Mouse (Mus musculus) lung, postnatal 0 days (tissue): Measurements from ENCODE around the gene Ttc7. TPM values are rescaled to one million over a fixed set of nuclear protein-coding genes. Genes with fewer than 3 reads are reported as not detected.

ENCODE experiments used
- ATAC-seq: fragments of 200-750 bp; cut with Nextera tagmentation; 2 replicates; pipeline ENCODE4 v1.8.0; 2017; ENCODE audit warnings: moderate library complexity
- DNase-seq: peaks from one replicate; pipeline ENCODE4 v3.0.0-alpha.2; 2016; ENCODE audit warnings: low spot score
- H3K27ac ChIP-seq: fragments of 300-500 bp; sonication (generic); 2 replicates; pipeline ENCODE4 v1.5.1; 2014; ENCODE audit warnings: antibody characterized with exemption, mild to moderate bottlenecking, low read length, mixed read lengths
- H3K27me3 ChIP-seq: fragments of 300-500 bp; sonication (generic); replicated peaks from 2 replicates; pipeline ENCODE4 v1.6.1; 2014; ENCODE audit warnings: low read length, mixed read lengths; ENCODE audit not compliant: insufficient read depth
- H3K36me3 ChIP-seq: fragments of 300-500 bp; sonication (generic); 2 replicates; pipeline ENCODE4 v1.6.1; 2014; ENCODE audit warnings: low read length, mixed read lengths; ENCODE audit not compliant: insufficient read depth
- H3K4me1 ChIP-seq: fragments of 300-500 bp; sonication (generic); 2 replicates; pipeline ENCODE4 v1.6.1; 2014; ENCODE audit warnings: antibody characterized with exemption, low read depth, low read length, mixed read lengths; ENCODE audit not compliant: insufficient read depth
- H3K4me2 ChIP-seq: fragments of 300-500 bp; sonication (generic); replicated peaks from 2 replicates; pipeline ENCODE4 v1.6.1; 2014; ENCODE audit warnings: low read depth, mild to moderate bottlenecking, low read length, moderate library complexity, mixed read lengths
- H3K4me3 ChIP-seq: fragments of 300-500 bp; sonication (generic); 2 replicates; pipeline ENCODE4 v1.5.1; 2014; ENCODE audit warnings: low read depth, low read length
- H3K9ac ChIP-seq: fragments of 300-500 bp; sonication (generic); replicated peaks from 2 replicates; pipeline ENCODE4 v1.6.1; 2014; ENCODE audit warnings: low read depth, mild to moderate bottlenecking
- H3K9me3 ChIP-seq: fragments of 300-500 bp; sonication (generic); 2 replicates; pipeline ENCODE4 v1.6.1; 2016; ENCODE audit warnings: low read length, mixed read lengths
- CTCF ChIP-seq: IDR thresholded peaks from 2 replicates; pipeline ENCODE4 v1.5.1; 2016; ENCODE audit warnings: antibody characterized with exemption, mild to moderate bottlenecking
- EP300 ChIP-seq: IDR thresholded peaks from 2 replicates; pipeline ENCODE4 v1.6.1; 2016; ENCODE audit warnings: antibody characterized with exemption, mild to moderate bottlenecking, control low read depth
- WGBS: fragments of 180-500 bp; shearing (Covaris S2); extraction: QIAGEN DNeasy Blood & Tissue Kit; methylation state at CpG from one replicate; pipeline ENCODE4 v1.1.7; 2014; 5-methylcytosine and 5-hydroxymethylcytosine counted together
- polyA plus RNA-seq: library from polyadenylated mRNA; unstranded; fragments of >200 nt; fragmentation: Nextera tagmentation; extraction: Ambion mirVana; gene quantifications from 2 replicates; pipeline ENCODE4 v1.2.1, GENCODE M21; 2015

Ttc7 gene
- polyA plus RNA-seq, 1 experiment from 2014 or later, result 16.4 TPM

- no peaks in the 10 kb centered on the region for H3K27me3 ChIP-seq
- WGBS, result 68% methylated on average over 4 of the region's 4 CpGs
- no peak for TF ChIP-seq CTCF
- TF ChIP-seq EP300, result no peak
- ATAC-seq (no peak), DNase-seq (no peak)
- H3K4me3 ChIP-seq, result no peak overlapping the region
- H3K4me1 ChIP-seq, result no peaks in the 10 kb centered on the region
- no peak overlapping the region for H3K27ac ChIP-seq
- H3K9ac ChIP-seq, result no peak overlapping the region
- H3K36me3 ChIP-seq, result no peaks in the 10 kb centered on the region
- H3K4me2 ChIP-seq, result no peak overlapping the region
- no peaks in the 10 kb centered on the region for H3K9me3 ChIP-seq
Observed at GRCm38 (mm10) chr17:87403462-87403861, 120.8 kb downstream of the Ttc7 start.

GRCm38 (mm10) chr17:87405576-87405975, 122.9 kb downstream of the Ttc7 start:
- 72% methylated on average over 11 of the region's 11 CpGs for WGBS
- no peak for TF ChIP-seq EP300
- no peak for TF ChIP-seq CTCF
- Histone ChIP-seq H3K4me1 (no peaks in the 10 kb centered on the region), H3K9ac (no peak overlapping the region), H3K27me3 (no peaks in the 10 kb centered on the region), H3K27ac (no peak overlapping the region), H3K4me2 (no peak overlapping the region), H3K36me3 (no peaks in the 10 kb centered on the region), H3K4me3 (no peak overlapping the region), H3K9me3 (no peaks in the 10 kb centered on the region)
- DNase-seq (peak; percentile 48), ATAC-seq (peak; percentile 37; the same call in 1 of the 2 replicates)

GRCm38 (mm10) chr17:87406646-87407045, 124.0 kb downstream of the Ttc7 start:
- no peak for DNase-seq
- Histone ChIP-seq H3K27me3 (no peaks in the 10 kb centered on the region), H3K4me1 (no peaks in the 10 kb centered on the region), H3K4me2 (no peak overlapping the region), H3K36me3 (no peaks in the 10 kb centered on the region), H3K9ac (no peak overlapping the region), H3K27ac (no peak overlapping the region), H3K4me3 (no peak overlapping the region), H3K9me3 (no peaks in the 10 kb centered on the region)
- WGBS, result 73% methylated on average over 4 of the region's 4 CpGs
- TF ChIP-seq EP300, result no peak
- no peak for TF ChIP-seq CTCF
- no peak for ATAC-seq

GRCm38 (mm10) chr17:87418082-87418481, 135.4 kb downstream of the Ttc7 start:
- Histone ChIP-seq H3K4me3 (no peak overlapping the region), H3K4me1 (no peaks in the 10 kb centered on the region), H3K27me3 (no peaks in the 10 kb centered on the region), H3K9ac (no peak overlapping the region), H3K9me3 (no peaks in the 10 kb centered on the region), H3K36me3 (no peaks in the 10 kb centered on the region), H3K4me2 (no peak overlapping the region), H3K27ac (no peak overlapping the region)
- TF ChIP-seq EP300, result no peak
- TF ChIP-seq CTCF, result no peak
- no peak for ATAC-seq
- WGBS, result 61% methylated on average over 7 of the region's 7 CpGs
- DNase-seq, result no peak

GRCm38 (mm10) chr17:87427511-87427910, 144.8 kb downstream of the Ttc7 start, which contains the start of gene Stpg4:
Gene Stpg4 (minus strand): TSS chr17:87427741.
- H3K4me2 ChIP-seq, result no peak within 1 kb of the TSS
- ATAC-seq, result peak; percentile 19; the same call in 1 of the 2 replicates
- H3K4me3 ChIP-seq, result no peak within 1 kb of the TSS
- 57% methylated on average over 24 of the region's 24 CpGs for WGBS
- no peaks in the 10 kb centered on the region for H3K9me3 ChIP-seq
- DNase-seq, result no peak
- H3K27me3 ChIP-seq, result no peaks in the 10 kb centered on the region
- no peaks in the 10 kb centered on the region for H3K4me1 ChIP-seq
- TF ChIP-seq CTCF, result peak; percentile 16; the same call in 1 of the 2 replicates
- TF ChIP-seq EP300, result no peak
- H3K9ac ChIP-seq, result no peak within 1 kb of the TSS
- no peak within 1 kb of the TSS for H3K27ac ChIP-seq
- H3K36me3 ChIP-seq, result peaks cover 4% of the 10 kb centered on the region; the same call in 1 of the 2 replicates

GRCm38 (mm10) chr17:87429431-87429830, 146.7 kb downstream of the Ttc7 start:
- TF ChIP-seq EP300, result no peak
- no peak for TF ChIP-seq CTCF
- no peak overlapping the region for H3K4me2 ChIP-seq
- DNase-seq (no peak), ATAC-seq (no peak)
- H3K27ac ChIP-seq, result no peak overlapping the region
- no peak overlapping the region for H3K9ac ChIP-seq
- no peaks in the 10 kb centered on the region for H3K27me3 ChIP-seq
- 77% methylated on average over 3 of the region's 3 CpGs for WGBS
- H3K4me3 ChIP-seq, result no peak overlapping the region
- H3K9me3 ChIP-seq, result no peaks in the 10 kb centered on the region
- no peaks in the 10 kb centered on the region for H3K4me1 ChIP-seq
- H3K36me3 ChIP-seq, result peaks cover 16% of the 10 kb centered on the region; the same call in 1 of the 2 replicates

Other genes with a start within 250 kb of the Ttc7 start
- 9.5 and 10.5 TPM in 2 replicates for gene Socs5, start 175.2 kb upstream of the Ttc7 start, polyA plus RNA-seq
- 132 and 145 TPM in 2 replicates for gene Mcfd2, start 17.0 kb upstream of the Ttc7 start, polyA plus RNA-seq
- gene Stpg4, start 144.9 kb downstream of the Ttc7 start, polyA plus RNA-seq, result not detected in 2 replicates
- gene Calm2, start 164.0 kb downstream of the Ttc7 start, polyA plus RNA-seq, result 867 and 887 TPM in 2 replicates